Mouse (Mus musculus) heart, adult 2 months (tissue): Measurements from ENCODE around the gene BC005561. TPM values are rescaled to one million over a fixed set of nuclear protein-coding genes. Genes with fewer than 3 reads are reported as not detected.

Source experiments
- DNase-seq, 2 experiments: peaks; one replicate each; pipeline ENCODE4 v3.0.0; 2021
- H3K27ac ChIP-seq: fragments of 200-600 bp; 2 replicates; pipeline ENCODE4 v1.8.1; 2022
- H3K27me3 ChIP-seq: fragments of 200-500 bp; 2 replicates; pipeline ENCODE4 v1.6.1; 2012; ENCODE audit warnings: mild to moderate bottlenecking, low read length, inconsistent platforms, mixed read lengths; ENCODE audit not compliant: control insufficient read depth, insufficient read depth
- H3K36me3 ChIP-seq: fragments of 200-500 bp; 2 replicates; pipeline ENCODE4 v1.6.1; 2012; ENCODE audit warnings: low read length, inconsistent platforms; ENCODE audit not compliant: control insufficient read depth, insufficient read depth
- H3K4me1 ChIP-seq: fragments of 200-500 bp; 2 replicates; pipeline ENCODE4 v1.6.1; 2011; ENCODE audit warnings: low read length; ENCODE audit not compliant: control insufficient read depth, insufficient read depth
- H3K4me3 ChIP-seq: fragments of 200-600 bp; 2 replicates; pipeline ENCODE4 v1.8.1; 2022
- H3K79me2 ChIP-seq: fragments of 200-500 bp; replicated peaks from 2 replicates; pipeline ENCODE4 v1.6.1; 2012; ENCODE audit warnings: mild to moderate bottlenecking, inconsistent platforms, low read length, moderate library complexity, mixed read lengths; ENCODE audit not compliant: control insufficient read depth, insufficient read depth
- H3K9ac ChIP-seq: fragments of 200-500 bp; 2 replicates; pipeline ENCODE4 v1.6.1; 2012; ENCODE audit warnings: low read depth, mild to moderate bottlenecking, control low read depth, inconsistent platforms, low read length, mixed read lengths
- CTCF ChIP-seq: fragments of 200-600 bp; IDR thresholded peaks from 2 replicates; pipeline ENCODE4 v1.8.1; 2022; ENCODE audit warnings: antibody characterized with exemption, mild to moderate bottlenecking, moderate library complexity
- EP300 ChIP-seq: fragments of 200-500 bp; IDR thresholded peaks from 2 replicates; pipeline ENCODE4 v1.6.1; 2011; ENCODE audit warnings: low read depth, low read length, control low read depth; ENCODE audit not compliant: insufficient read depth
- POLR2A ChIP-seq: fragments of 200-500 bp; IDR thresholded peaks from 2 replicates; pipeline ENCODE4 v1.6.1; 2011; ENCODE audit warnings: mild to moderate bottlenecking, low read depth, low read length, control low read depth; ENCODE audit not compliant: insufficient read depth
- WGBS: fragments of 180-500 bp; shearing (Covaris S2); methylation state at CpG from one replicate; pipeline ENCODE4 v1.1.7; 2018; 5-methylcytosine and 5-hydroxymethylcytosine counted together
- intact Hi-C: fragments of 180-260 bp; cut with DNase I; formaldehyde crosslinking; loops from one replicate; pipeline ENCODE4 v1.15.1; 2025
- polyA plus RNA-seq: library from polyadenylated mRNA; depleted of rRNA; stranded (reverse); fragments of >200 nt; gene quantifications from 2 replicates; pipeline ENCODE4 v1.2.3, GENCODE M21; 2012
- total RNA-seq, 2 experiments: library from RNA; stranded (reverse); gene quantifications; 2 replicates each; pipeline ENCODE4 v1.2.3; 2021

The BC005561 gene
- total and polyA plus RNA-seq, 3 experiments: 0.61 to 4.0 (median 3.9) TPM

- intact Hi-C loops: no loop called here
- TF ChIP-seq CTCF (no peak), POLR2A (no peak), EP300 (no peak)
- H3K4me1 ChIP-seq: no peaks in the 10 kb centered on the region
- peaks cover 4% of the 10 kb centered on the region for H3K36me3 ChIP-seq
- 89% methylated on average over 7 of the region's 7 CpGs for WGBS
- no peak overlapping the region for H3K9ac ChIP-seq
- no peaks in the 10 kb centered on the region for H3K79me2 ChIP-seq
- H3K27ac ChIP-seq: no peak overlapping the region
- DNase-seq: no peak
- no peaks in the 10 kb centered on the region for H3K27me3 ChIP-seq
- no peak overlapping the region for H3K4me3 ChIP-seq
Measured at GRCm38 (mm10) chr5:104480367-104480766, 27.8 kb upstream of the BC005561 start.

GRCm38 (mm10) chr5:104482856-104483255, 25.3 kb upstream of the BC005561 start:
- Histone ChIP-seq H3K79me2 (no peaks in the 10 kb centered on the region), H3K27me3 (no peaks in the 10 kb centered on the region), H3K27ac (no peak overlapping the region), H3K9ac (no peak overlapping the region), H3K36me3 (peaks cover 3% of the 10 kb centered on the region), H3K4me1 (no peaks in the 10 kb centered on the region), H3K4me3 (no peak overlapping the region)
- TF ChIP-seq EP300 (no peak), CTCF (no peak)
- 47% methylated on average over 8 of the region's 8 CpGs for WGBS
- DNase-seq: no peak
- intact Hi-C loops: no loop called here

GRCm38 (mm10) chr5:104491561-104491960, 16.6 kb upstream of the BC005561 start:
- no peak overlapping the region for H3K27ac ChIP-seq
- no peaks in the 10 kb centered on the region; the same call in 1 of the 2 replicates for H3K36me3 ChIP-seq
- H3K79me2 ChIP-seq: no peaks in the 10 kb centered on the region
- DNase-seq: no peak
- intact Hi-C loops: no loop called here
- H3K4me3 ChIP-seq: no peak overlapping the region
- no peaks in the 10 kb centered on the region for H3K4me1 ChIP-seq
- no peak for TF ChIP-seq CTCF
- TF ChIP-seq POLR2A: no peak
- TF ChIP-seq EP300: no peak
- H3K9ac ChIP-seq: no peak overlapping the region
- no peaks in the 10 kb centered on the region for H3K27me3 ChIP-seq
- WGBS: 42% methylated on average over 5 of the region's 5 CpGs

GRCm38 (mm10) chr5:104504883-104505282, 3.3 kb upstream of the BC005561 start:
- Histone ChIP-seq H3K27me3 (no peaks in the 10 kb centered on the region), H3K79me2 (peaks cover 5% of the 10 kb centered on the region; the same call in 1 of the 2 replicates), H3K27ac (no peak overlapping the region), H3K9ac (no peak overlapping the region), H3K4me3 (no peak overlapping the region), H3K4me1 (peaks cover 1% of the 10 kb centered on the region; the same call in 1 of the 2 replicates), H3K36me3 (peaks cover 5% of the 10 kb centered on the region)
- no peak for DNase-seq
- WGBS: 76% methylated on average over 2 of the region's 2 CpGs
- intact Hi-C loops: loop anchor here (5.0 kb wide), 1 partner anchor 67 kb away; no protein-coding TSS in a partner anchor
- TF ChIP-seq POLR2A (no peak), CTCF (no peak), EP300 (no peak)

GRCm38 (mm10) chr5:104507829-104508194, 340 bp upstream of the BC005561 start:
- TF ChIP-seq POLR2A (no peak), CTCF (no peak), EP300 (no peak)
- intact Hi-C loops: loop anchor here (5.0 kb wide), 1 partner anchor 64 kb away; no protein-coding TSS in a partner anchor
- Histone ChIP-seq H3K4me3 (peak overlapping the region; percentile 72), H3K79me2 (peaks cover 5% of the 10 kb centered on the region; the same call in 1 of the 2 replicates), H3K9ac (no peak overlapping the region), H3K4me1 (peaks cover 1% of the 10 kb centered on the region; the same call in 1 of the 2 replicates), H3K27me3 (no peaks in the 10 kb centered on the region), H3K36me3 (peaks cover 5% of the 10 kb centered on the region), H3K27ac (no peak overlapping the region)
- WGBS: 1% methylated on average over 2 of the region's 2 CpGs
- DNase-seq: no peak

DNA sequence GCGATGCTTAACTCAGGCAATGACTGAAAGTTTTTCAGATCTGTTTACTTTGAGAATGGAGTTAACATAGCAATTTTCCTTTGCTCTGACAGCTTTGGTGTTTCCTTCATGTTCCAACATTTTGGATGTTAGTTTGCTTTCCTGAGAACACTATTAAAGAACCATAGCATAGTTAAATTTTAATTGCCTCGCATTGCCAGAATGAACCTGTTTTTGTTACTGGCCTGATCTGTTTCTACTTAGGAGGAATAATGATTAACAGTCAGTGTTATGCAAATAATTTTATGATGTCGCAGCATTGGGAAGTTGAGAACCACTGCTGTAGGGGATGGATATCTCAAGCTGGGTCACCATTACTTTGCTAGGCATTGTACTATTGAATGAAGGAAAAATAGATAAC, 3.1 kb downstream of the BC005561 start:
- Histone ChIP-seq H3K79me2 (peaks cover 5% of the 10 kb centered on the region; the same call in 1 of the 2 replicates), H3K27ac (no peak overlapping the region), H3K36me3 (peaks cover 5% of the 10 kb centered on the region), H3K4me3 (no peak overlapping the region), H3K9ac (no peak overlapping the region), H3K27me3 (no peaks in the 10 kb centered on the region), H3K4me1 (peaks cover 1% of the 10 kb centered on the region; the same call in 1 of the 2 replicates)
- intact Hi-C loops: no loop called here
- WGBS: 92% methylated on average over 3 of the region's 3 CpGs
- no peak for DNase-seq
- TF ChIP-seq EP300 (no peak), POLR2A (no peak), CTCF (no peak)
